Mouse (Mus musculus): ENCODE results near the gene Mtg1. TPM values are rescaled to one million over a fixed set of nuclear protein-coding genes. Genes with fewer than 3 reads are reported as not detected.

Mtg1 gene
- 10 to 100 TPM; 26.5 to 33.2 TPM for total RNA-seq (2021)
- long read RNA-seq, experiment 1, transcript Mtg1-201 (11 exons, 1,595 nt): major isoform, 48 of 56 reads
- long read RNA-seq, experiment 1, partial matches to known transcripts: 1 of 56 reads
- long read RNA-seq, experiment 1, other reads (novel, unspliced or antisense): 7 of 56 reads
- long read RNA-seq, experiment 2, transcript Mtg1-201 (11 exons, 1,595 nt): major isoform, 53 of 64 reads
- long read RNA-seq, experiment 2, partial matches to known transcripts: 2 of 64 reads
- long read RNA-seq, experiment 2, other reads (novel, unspliced or antisense): 9 of 64 reads

- no peak for TF ChIP-seq CTCF (IDR thresholded peaks at IDR 0.05)
Measured at GRCm38 (mm10) chr7:140137135-140138020, at the start of gene Mtg1. Gene Mtg1 (plus strand): TSS chr7:140137564.

GRCm38 (mm10) chr7:140090601-140091000 is 46.8 kb upstream of the Mtg1 start:
- no peak for TF ChIP-seq CTCF (IDR thresholded peaks at IDR 0.05)
- Histone ChIP-seq H3K4me3 (no peak overlapping the region), H3K27ac (no peak overlapping the region)
- intact Hi-C loops (cut with DNase I): no loop called here
- no peak for DNase-seq

More at GRCm38 (mm10) chr7:140137135-140138020, at the start of gene Mtg1:
- DNase-seq: peak; percentile 98
- intact Hi-C loops (cut with DNase I): no loop called here
- H3K27ac ChIP-seq: peak within 1 kb of the TSS; percentile 98
- peak within 1 kb of the TSS; percentile 97 for H3K4me3 ChIP-seq

GRCm38 (mm10) chr7:140092924-140093528 is 44.3 kb upstream of the Mtg1 start, which contains the start of gene Prap1:
Gene Prap1 (plus strand): TSS chr7:140093395.
- intact Hi-C loops (cut with DNase I): no loop called here
- no peak for DNase-seq
- no peak within 1 kb of the TSS for H3K4me3 ChIP-seq
- H3K27ac ChIP-seq: no peak within 1 kb of the TSS
- TF ChIP-seq CTCF (IDR thresholded peaks at IDR 0.05): no peak

GRCm38 (mm10) chr7:140094954-140095353 is 42.4 kb upstream of the Mtg1 start:
- intact Hi-C loops (cut with DNase I): no loop called here
- no peak for TF ChIP-seq CTCF (IDR thresholded peaks at IDR 0.05)
- DNase-seq: no peak
- Histone ChIP-seq H3K27ac (no peak overlapping the region), H3K4me3 (no peak overlapping the region)

GRCm38 (mm10) chr7:140095556-140095955 is 41.8 kb upstream of the Mtg1 start:
- intact Hi-C loops (cut with DNase I): no loop called here
- Histone ChIP-seq H3K27ac (no peak overlapping the region), H3K4me3 (no peak overlapping the region)
- TF ChIP-seq CTCF (IDR thresholded peaks at IDR 0.05): no peak
- no peak for DNase-seq

GRCm38 (mm10) chr7:140096055-140096454 is 41.3 kb upstream of the Mtg1 start:
- intact Hi-C loops (cut with DNase I): no loop called here
- Histone ChIP-seq H3K4me3 (no peak overlapping the region), H3K27ac (no peak overlapping the region)
- TF ChIP-seq CTCF (IDR thresholded peaks at IDR 0.05): no peak
- no peak for DNase-seq

GRCm38 (mm10) chr7:140098466-140098865 is 38.9 kb upstream of the Mtg1 start:
- no peak for DNase-seq
- TF ChIP-seq CTCF (IDR thresholded peaks at IDR 0.05): no peak
- Histone ChIP-seq H3K4me3 (no peak overlapping the region), H3K27ac (no peak overlapping the region)
- intact Hi-C loops (cut with DNase I): no loop called here

GRCm38 (mm10) chr7:140101498-140101897 is 35.9 kb upstream of the Mtg1 start:
- intact Hi-C loops (cut with DNase I): no loop called here
- Histone ChIP-seq H3K4me3 (peak overlapping the region; percentile 84), H3K27ac (peak overlapping the region; percentile 94)
- DNase-seq: no peak
- TF ChIP-seq CTCF (IDR thresholded peaks at IDR 0.05): no peak

- peak within 1 kb of the TSS; percentile 84 for H3K4me3 ChIP-seq
- H3K27ac ChIP-seq: peak within 1 kb of the TSS; percentile 94
- intact Hi-C loops (cut with DNase I): loop anchor here (1.0 kb wide), 1 partner anchor 14 kb away; the partner anchor contains the start of gene Echs1
- no peak; the same call in 1 of the 2 replicates for TF ChIP-seq CTCF (IDR thresholded peaks at IDR 0.05)
- DNase-seq: peak; percentile 92
Measured at GRCm38 (mm10) chr7:140101993-140102860, 35.1 kb upstream of the Mtg1 start, which contains the start of gene Fuom. Gene Fuom (minus strand): TSS chr7:140102441.

GRCm38 (mm10) chr7:140104009-140104408 is 33.4 kb upstream of the Mtg1 start:
- no peak for DNase-seq
- Histone ChIP-seq H3K4me3 (no peak overlapping the region), H3K27ac (no peak overlapping the region)
- intact Hi-C loops (cut with DNase I): no loop called here
- no peak for TF ChIP-seq CTCF (IDR thresholded peaks at IDR 0.05)

GRCm38 (mm10) chr7:140111943-140112342 is 25.4 kb upstream of the Mtg1 start:
- intact Hi-C loops (cut with DNase I): no loop called here
- no peak overlapping the region for H3K27ac ChIP-seq

More at GRCm38 (mm10) chr7:140111943-140112342, 25.4 kb upstream of the Mtg1 start:
- no peak for DNase-seq
- H3K4me3 ChIP-seq: no peak overlapping the region
- no peak for TF ChIP-seq CTCF (IDR thresholded peaks at IDR 0.05)

Measured in gastrocnemius, adult 2 months (tissue).